Mouse (Mus musculus): ENCODE data around the gene Krt12. TPM values are rescaled to one million over a fixed set of nuclear protein-coding genes. Genes with fewer than 3 reads are reported as not detected.
A peak's percentile ranks its signal among the peaks of the same experiment; 100 is the strongest.

Gene Krt12
- total RNA-seq, 2 experiments from 2014 or later: not detected

- no peak for DNase-seq
Measured at GRCm38 (mm10) chr11:99398084-99398483, 24.0 kb downstream of the Krt12 start.

GRCm38 (mm10) chr11:99396661-99397060 is 25.4 kb downstream of the Krt12 start:
- no peak for DNase-seq

GRCm38 (mm10) chr11:99396034-99396433 is 26.0 kb downstream of the Krt12 start:
- DNase-seq: no peak

- no peak for DNase-seq
Measured at GRCm38 (mm10) chr11:99392492-99392891, 29.6 kb downstream of the Krt12 start.

- no peak for DNase-seq
Measured at GRCm38 (mm10) chr11:99391375-99391774, 30.7 kb downstream of the Krt12 start.

- no peak for DNase-seq
Measured at GRCm38 (mm10) chr11:99390866-99391265, 31.2 kb downstream of the Krt12 start.

- DNase-seq: no peak
Measured at GRCm38 (mm10) chr11:99389264-99389663, 32.8 kb downstream of the Krt12 start, which contains the start of gene Krt10. Gene Krt10, minus strand, starts transcription at chr11:99389364.

GRCm38 (mm10) chr11:99388661-99389060 is 33.4 kb downstream of the Krt12 start:
- DNase-seq: no peak

- DNase-seq: peak; percentile 95
Measured at GRCm38 (mm10) chr11:99385813-99386721, 36.0 kb downstream of the Krt12 start.

- peak; percentile 72 to 77 for DNase-seq
Measured at GRCm38 (mm10) chr11:99379568-99379967, 42.5 kb downstream of the Krt12 start.

GRCm38 (mm10) chr11:99374803-99375202 is 47.3 kb downstream of the Krt12 start, which contains the start of gene Krt28:
Gene Krt28, minus strand, starts transcription at chr11:99374903.
- DNase-seq: no peak

- no peak for DNase-seq
Measured at GRCm38 (mm10) chr11:99369853-99370451, 52.1 kb downstream of the Krt12 start.

- DNase-seq: peak in 1 of 2 experiments; percentile 28
Measured at GRCm38 (mm10) chr11:99369229-99369628, 52.8 kb downstream of the Krt12 start.

- peak; percentile 9 to 35 for DNase-seq
Measured at GRCm38 (mm10) chr11:99366791-99367190, 55.3 kb downstream of the Krt12 start.

Other genes starting within 250 kb of the Krt12 start
- 10 to 100 TPM; 50.1 to 60.8 TPM for gene Smarce1, start 191.2 kb downstream of the Krt12 start, total RNA-seq (2021)
- 1 to 10 TPM in 1 of 2 experiments, under 1 TPM in 1; 0.79 to 1.1 TPM for gene Krt222, start 178.2 kb downstream of the Krt12 start, total RNA-seq (2021)
- gene Krt24, start 137.0 kb downstream of the Krt12 start, total RNA-seq (2021): not detected
- gene Krt25, start 99.3 kb downstream of the Krt12 start, total RNA-seq (2021): not detected
- gene Krt26, start 84.3 kb downstream of the Krt12 start, total RNA-seq (2021): not detected
- gene Krt27, start 71.2 kb downstream of the Krt12 start, total RNA-seq (2021): not detected
- gene Krt28, start 47.4 kb downstream of the Krt12 start, total RNA-seq (2021): not detected
- 1 to 10 TPM; 4.4 to 6.4 TPM for gene Krt10, start 32.9 kb downstream of the Krt12 start, total RNA-seq (2021)
- under 1 TPM in 1 of 2 experiments, not detected in 1; 0.26 TPM for gene Krt20, start 15.9 kb upstream of the Krt12 start, total RNA-seq (2021)
- gene Krt23, start 70.9 kb upstream of the Krt12 start, total RNA-seq (2021): under 1 TPM in 1 of 2 experiments, not detected in 1; 0.16 TPM
- gene Krt39, start 99.1 kb upstream of the Krt12 start, total RNA-seq (2021): not detected
- gene Krt40, start 120.9 kb upstream of the Krt12 start, total RNA-seq (2021): not detected
- not detected for gene Krtap3-3, start 128.6 kb upstream of the Krt12 start, total RNA-seq (2021)
- not detected for gene Krtap3-2, start 134.6 kb upstream of the Krt12 start, total RNA-seq (2021)
- not detected for gene Gm11939, start 137.2 kb upstream of the Krt12 start, total RNA-seq (2021)
- gene Krtap3-1, start 144.4 kb upstream of the Krt12 start, total RNA-seq (2021): not detected
- not detected for gene Krtap1-5, start 158.8 kb upstream of the Krt12 start, total RNA-seq (2021)
- not detected for gene Krtap1-4, start 161.4 kb upstream of the Krt12 start, total RNA-seq (2021)
- gene Krtap1-3, start 169.1 kb upstream of the Krt12 start, total RNA-seq (2021): not detected
- gene Krtap9-3, start 175.8 kb upstream of the Krt12 start, total RNA-seq (2021): not detected
- not detected for gene Gm11938, start 181.0 kb upstream of the Krt12 start, total RNA-seq (2021)
- gene Gm11937, start 187.9 kb upstream of the Krt12 start, total RNA-seq (2021): not detected
- gene Krtap2-4, start 192.6 kb upstream of the Krt12 start, total RNA-seq (2021): not detected
- gene Gm11562, start 198.2 kb upstream of the Krt12 start, total RNA-seq (2021): not detected
- not detected for gene Krtap4-1, start 206.0 kb upstream of the Krt12 start, total RNA-seq (2021)
- gene Krtap4-2, start 212.8 kb upstream of the Krt12 start, total RNA-seq (2021): not detected
- not detected for gene Krtap4-7, start 221.8 kb upstream of the Krt12 start, total RNA-seq (2021)
- not detected for gene Gm11555, start 228.0 kb upstream of the Krt12 start, total RNA-seq (2021)
- gene Gm11563, start 236.7 kb upstream of the Krt12 start, total RNA-seq (2021): not detected
- not detected for gene Krtap4-6, start 243.7 kb upstream of the Krt12 start, total RNA-seq (2021)

All from adrenal gland, postnatal 36 days (tissue).